Mouse (Mus musculus): ENCODE measurements around the gene Gpr84. TPM values are rescaled to one million over a fixed set of nuclear protein-coding genes. Genes with fewer than 3 reads are reported as not detected.

Gene Gpr84
- total and polyA plus RNA-seq, 2 experiments from 2014 or later, result 0.27 to 0.37 TPM

- ATAC-seq (ENCODE audit: low FRiP score), result peak; percentile 53
- Histone ChIP-seq H3K27me3 (ENCODE audit: insufficient read depth, low read length) (no peaks in the 10 kb centered on the region), H3K4me2 (ENCODE audit: low read depth, low read length, poor library complexity, severe bottlenecking) (peak overlapping the region; percentile 88), H3K27ac (ENCODE audit: low read depth, low read length) (peak overlapping the region; percentile 65), H3K9ac (replicated peaks; ENCODE audit: low read length, poor library complexity, severe bottlenecking) (peak overlapping the region; percentile 87), H3K4me1 (ENCODE audit: insufficient read depth, low read length) (peaks cover 9% of the 10 kb centered on the region), H3K36me3 (ENCODE audit: insufficient read depth, low read length) (no peaks in the 10 kb centered on the region), H3K9me3 (ENCODE audit: low read length) (no peaks in the 10 kb centered on the region), H3K4me3 (ENCODE audit: low read depth, low read length) (peak overlapping the region; percentile 67)
- peak; percentile 27 for DNase-seq (ENCODE audit: low spot score)
- WGBS, result 4% methylated on average over 27 of the region's 31 CpGs
- TF ChIP-seq CTCF (IDR thresholded peaks at IDR 0.05), result no peak
Observed at GRCm38 (mm10) chr15:103339166-103339960, 29.0 kb upstream of the Gpr84 start.

DNA sequence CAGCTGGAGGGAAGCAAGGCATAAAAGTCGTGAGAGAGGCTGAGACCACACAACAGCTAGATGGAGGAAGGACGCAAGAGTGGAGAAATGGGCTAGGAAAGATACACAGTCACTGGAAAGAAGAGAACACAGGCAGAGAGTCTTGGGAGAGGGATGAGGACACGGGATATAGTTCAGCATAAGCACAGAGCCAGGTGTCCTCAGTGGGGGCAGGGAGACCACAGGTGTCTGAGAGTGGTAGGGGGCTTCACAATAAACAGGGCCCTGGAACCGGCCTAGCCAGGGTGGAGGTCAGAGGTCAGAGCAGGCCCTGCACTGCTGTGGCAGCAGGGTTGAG is 28.4 kb upstream of the Gpr84 start:
- no peak for ATAC-seq (ENCODE audit: low FRiP score)
- H3K27me3 ChIP-seq (ENCODE audit: insufficient read depth, low read length), result no peaks in the 10 kb centered on the region
- peak overlapping the region; percentile 87 for H3K9ac ChIP-seq (replicated peaks; ENCODE audit: low read length, poor library complexity, severe bottlenecking)
- H3K9me3 ChIP-seq (ENCODE audit: low read length), result no peaks in the 10 kb centered on the region
- TF ChIP-seq CTCF (IDR thresholded peaks at IDR 0.05), result no peak
- peak overlapping the region; percentile 88 for H3K4me2 ChIP-seq (ENCODE audit: low read depth, low read length, poor library complexity, severe bottlenecking)
- DNase-seq (ENCODE audit: low spot score), result no peak
- H3K4me1 ChIP-seq (ENCODE audit: insufficient read depth, low read length), result peaks cover 13% of the 10 kb centered on the region
- WGBS, result 27% methylated on average over 4 of the region's 4 CpGs
- peak overlapping the region; percentile 67 for H3K4me3 ChIP-seq (ENCODE audit: low read depth, low read length)
- peak overlapping the region; percentile 65; the same call in 1 of the 2 replicates for H3K27ac ChIP-seq (ENCODE audit: low read depth, low read length)
- H3K36me3 ChIP-seq (ENCODE audit: insufficient read depth, low read length), result no peaks in the 10 kb centered on the region

DNA sequence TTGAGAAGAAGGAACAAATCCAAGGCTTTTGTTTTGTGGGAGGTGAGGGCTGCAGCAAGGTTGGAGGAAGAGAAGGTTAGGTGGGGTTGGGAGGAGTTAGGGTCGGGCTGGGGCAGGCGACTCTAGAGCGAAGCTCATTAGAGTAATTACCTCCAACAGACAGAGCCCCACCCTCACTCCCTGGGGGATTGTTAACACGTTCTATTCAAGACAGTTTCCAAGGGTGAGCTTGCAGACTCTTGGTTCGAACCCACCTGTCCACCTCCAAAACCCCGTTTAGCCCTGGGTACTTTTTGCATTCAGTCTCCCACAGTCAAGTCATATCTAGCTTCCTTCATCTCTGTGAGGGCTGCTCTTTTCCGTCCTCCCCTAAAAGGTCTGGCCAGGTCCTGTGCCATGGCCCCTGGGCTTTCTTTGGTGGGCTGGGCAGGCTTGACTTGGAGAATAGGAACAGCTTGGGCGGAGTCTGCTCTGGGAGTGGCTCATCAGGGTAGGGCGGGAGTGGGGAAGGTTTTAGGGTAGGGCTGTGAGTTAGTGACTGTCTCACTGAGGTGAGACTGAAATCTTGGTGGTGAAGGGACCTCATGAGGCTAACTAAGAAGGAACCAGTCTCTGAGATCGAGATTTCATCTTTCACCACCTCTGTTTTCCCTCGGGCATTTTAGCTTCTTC is 26.7 kb upstream of the Gpr84 start:
- TF ChIP-seq CTCF (IDR thresholded peaks at IDR 0.05), result no peak
- 32% methylated on average over 11 of the region's 11 CpGs for WGBS
- H3K36me3 ChIP-seq (ENCODE audit: insufficient read depth, low read length), result 0 out of 2 replicates have a peak, but pooled peaks cover 4% of the 10 kb centered on the region
- H3K27me3 ChIP-seq (ENCODE audit: insufficient read depth, low read length), result no peaks in the 10 kb centered on the region
- DNase-seq (ENCODE audit: low spot score) (no peak), ATAC-seq (ENCODE audit: low FRiP score) (no peak)
- H3K9me3 ChIP-seq (ENCODE audit: low read length), result no peaks in the 10 kb centered on the region
- no peak overlapping the region for H3K4me2 ChIP-seq (ENCODE audit: low read depth, low read length, poor library complexity, severe bottlenecking)
- H3K27ac ChIP-seq (ENCODE audit: low read depth, low read length), result no peak overlapping the region
- H3K9ac ChIP-seq (replicated peaks; ENCODE audit: low read length, poor library complexity, severe bottlenecking), result no peak overlapping the region
- no peak overlapping the region for H3K4me3 ChIP-seq (ENCODE audit: low read depth, low read length)
- H3K4me1 ChIP-seq (ENCODE audit: insufficient read depth, low read length), result peaks cover 22% of the 10 kb centered on the region

DNA sequence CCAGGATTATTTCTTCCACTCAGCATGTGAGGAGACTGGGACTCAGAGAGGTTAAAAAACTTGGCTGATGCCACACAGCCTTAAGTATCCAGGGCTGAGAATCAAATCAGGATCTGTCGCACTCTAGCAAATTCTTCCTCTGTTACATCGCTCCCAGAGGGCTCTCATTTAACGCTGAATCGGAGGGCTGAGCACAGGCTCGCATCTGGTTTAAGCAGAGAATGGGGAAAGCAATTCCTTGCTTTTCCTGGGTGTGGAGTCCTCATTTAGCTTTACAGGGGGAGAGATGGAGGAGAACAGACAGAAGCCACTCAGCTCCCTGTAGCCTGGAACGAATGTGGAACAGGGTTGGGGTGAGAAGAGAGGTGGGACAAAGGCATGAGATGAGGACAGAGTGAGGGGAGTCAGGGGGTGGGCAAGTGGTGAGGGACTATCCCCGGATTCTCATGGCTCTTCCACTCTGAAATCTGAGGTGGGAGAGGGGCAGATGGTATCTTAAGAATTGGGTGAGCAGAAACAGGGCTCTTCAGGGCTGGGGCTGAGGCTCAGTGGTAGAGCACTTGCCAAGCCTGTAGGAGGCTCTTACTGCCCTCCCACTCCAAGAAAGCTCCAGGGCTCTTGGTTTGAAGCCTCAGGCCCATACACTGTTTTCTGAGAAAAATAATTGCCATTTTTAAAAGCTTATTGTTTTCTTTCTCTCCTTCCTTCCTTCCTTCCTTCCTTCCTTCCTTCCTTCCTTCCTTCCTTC is 25.2 kb upstream of the Gpr84 start:
- H3K27me3 ChIP-seq (ENCODE audit: insufficient read depth, low read length), result no peaks in the 10 kb centered on the region
- no peaks in the 10 kb centered on the region for H3K9me3 ChIP-seq (ENCODE audit: low read length)
- whole genome bisulfite sequencing, result 24% methylated on average over 7 of the region's 7 CpGs
- peaks cover 22% of the 10 kb centered on the region for H3K4me1 ChIP-seq (ENCODE audit: insufficient read depth, low read length)
- TF ChIP-seq CTCF (IDR thresholded peaks at IDR 0.05), result no peak
- no peak overlapping the region for H3K9ac ChIP-seq (replicated peaks; ENCODE audit: low read length, poor library complexity, severe bottlenecking)
- DNase-seq (ENCODE audit: low spot score), result no peak
- no peak for ATAC-seq (ENCODE audit: low FRiP score)
- H3K36me3 ChIP-seq (ENCODE audit: insufficient read depth, low read length), result 0 out of 2 replicates have a peak, but pooled peaks cover 4% of the 10 kb centered on the region
- no peak overlapping the region for H3K4me2 ChIP-seq (ENCODE audit: low read depth, low read length, poor library complexity, severe bottlenecking)
- H3K4me3 ChIP-seq (ENCODE audit: low read depth, low read length), result no peak overlapping the region
- H3K27ac ChIP-seq (ENCODE audit: low read depth, low read length), result 0 out of 2 replicates have a peak overlapping the region, but pooled peaks have one; percentile 38

DNA sequence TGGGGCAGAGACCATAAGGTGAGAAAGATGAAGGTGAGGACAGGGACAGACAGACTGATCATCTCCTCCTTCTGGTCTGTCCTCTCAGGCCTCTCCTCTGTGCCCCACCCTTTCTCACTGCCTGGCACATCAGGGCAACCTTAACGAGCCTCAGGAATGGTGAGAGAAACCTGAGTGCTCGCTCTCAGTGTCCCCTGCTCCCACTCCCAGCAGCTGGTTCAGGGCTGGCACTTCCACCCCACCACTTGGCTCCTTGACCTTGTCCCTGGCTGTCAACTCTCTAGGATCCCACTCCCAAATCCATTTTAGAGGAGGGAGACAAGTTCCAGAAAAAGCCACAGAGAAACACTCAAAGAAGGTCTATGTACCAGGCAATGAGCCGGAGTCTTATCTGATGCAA is 24.6 kb upstream of the Gpr84 start:
- Histone ChIP-seq H3K4me2 (ENCODE audit: low read depth, low read length, poor library complexity, severe bottlenecking) (no peak overlapping the region), H3K36me3 (ENCODE audit: insufficient read depth, low read length) (0 out of 2 replicates have a peak, but pooled peaks cover 4% of the 10 kb centered on the region), H3K4me3 (ENCODE audit: low read depth, low read length) (no peak overlapping the region), H3K27ac (ENCODE audit: low read depth, low read length) (peak overlapping the region; percentile 38; the same call in 1 of the 2 replicates), H3K9me3 (ENCODE audit: low read length) (no peaks in the 10 kb centered on the region), H3K27me3 (ENCODE audit: insufficient read depth, low read length) (no peaks in the 10 kb centered on the region), H3K4me1 (ENCODE audit: insufficient read depth, low read length) (peaks cover 22% of the 10 kb centered on the region), H3K9ac (replicated peaks; ENCODE audit: low read length, poor library complexity, severe bottlenecking) (no peak overlapping the region)
- TF ChIP-seq CTCF (IDR thresholded peaks at IDR 0.05), result no peak
- ATAC-seq (ENCODE audit: low FRiP score) (no peak), DNase-seq (ENCODE audit: low spot score) (no peak)
- 64% methylated on average over 3 of the region's 3 CpGs for WGBS

Measured in midbrain, postnatal 0 days (tissue).